Mouse (Mus musculus) forebrain, embryonic 15.5 days (tissue): ENCODE results near the gene Gpr153. TPM values are rescaled to one million over a fixed set of nuclear protein-coding genes. Genes with fewer than 3 reads are reported as not detected.

Experiments
- ATAC-seq: fragments of 200-750 bp; cut with Nextera tagmentation; replicated peaks from 2 replicates; pipeline ENCODE4 v1.8.0; 2017; ENCODE audit warnings: mild to moderate bottlenecking, moderate TSS enrichment, moderate library complexity
- H3K27ac ChIP-seq: fragments of 300-500 bp; sonication (generic); replicated peaks from 2 replicates; pipeline ENCODE4 v1.5.1; 2015; ENCODE audit warnings: mild to moderate bottlenecking, inconsistent platforms
- H3K27me3 ChIP-seq: fragments of 300-500 bp; sonication (generic); 2 replicates; pipeline ENCODE4 v1.6.1; 2015; ENCODE audit warnings: inconsistent platforms
- H3K36me3 ChIP-seq: fragments of 300-500 bp; sonication (generic); 2 replicates; pipeline ENCODE4 v1.6.1; 2015; ENCODE audit warnings: mild to moderate bottlenecking, inconsistent platforms
- H3K4me1 ChIP-seq: fragments of 300-500 bp; sonication (generic); 2 replicates; pipeline ENCODE4 v1.6.1; 2015; ENCODE audit warnings: inconsistent platforms
- H3K4me2 ChIP-seq: fragments of 300-500 bp; sonication (generic); replicated peaks from 2 replicates; pipeline ENCODE4 v1.6.1; 2015; ENCODE audit warnings: mild to moderate bottlenecking, inconsistent platforms
- H3K4me3 ChIP-seq: fragments of 300-500 bp; sonication (generic); 2 replicates; pipeline ENCODE4 v1.5.1; 2015; ENCODE audit warnings: mild to moderate bottlenecking, inconsistent platforms
- H3K9ac ChIP-seq: fragments of 300-500 bp; sonication (generic); replicated peaks from 2 replicates; pipeline ENCODE4 v1.6.1; 2015; ENCODE audit warnings: mild to moderate bottlenecking, inconsistent platforms
- H3K9me3 ChIP-seq: fragments of 300-500 bp; sonication (generic); 2 replicates; pipeline ENCODE4 v1.6.1; 2016; ENCODE audit warnings: inconsistent platforms
- WGBS: fragments of 180-500 bp; shearing (Covaris S2); methylation state at CpG from one replicate; pipeline ENCODE4 v1.1.7; 2015; ENCODE audit warnings: mixed read lengths; 5-methylcytosine and 5-hydroxymethylcytosine counted together
- polyA plus RNA-seq: library from polyadenylated mRNA; unstranded; fragments of >200 nt; fragmentation: Nextera tagmentation; extraction: Ambion mirVana; gene quantifications from 2 replicates; pipeline ENCODE4 v1.2.1, GENCODE M21; 2015

Gpr153 gene
- polyA plus RNA-seq, 1 experiment from 2014 or later: 6.3 TPM

DNA sequence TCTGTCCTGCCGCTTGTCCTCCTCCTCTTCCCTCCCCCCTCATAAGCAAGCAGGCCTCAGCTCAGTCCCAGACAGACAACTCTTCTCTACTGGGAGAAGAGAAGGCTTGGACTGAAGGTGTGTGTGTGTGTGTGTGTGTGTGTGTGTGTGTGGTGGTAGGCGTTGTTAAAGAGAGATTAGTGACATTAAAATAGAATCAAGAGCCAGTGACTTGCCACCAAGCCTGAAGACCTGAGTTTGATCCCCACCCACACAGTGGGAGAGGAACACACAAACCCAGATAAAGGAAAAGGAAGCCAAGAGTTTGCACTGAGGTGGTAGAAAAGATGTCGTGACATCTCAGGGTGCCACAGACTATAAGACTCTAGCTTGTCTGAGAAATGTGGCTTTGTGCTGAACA is 26.8 kb upstream of the Gpr153 start:
- Histone ChIP-seq H3K27ac (no peak overlapping the region; the same call in 1 of the 2 replicates), H3K4me1 (0 out of 2 replicates have a peak, but pooled peaks cover 13% of the 10 kb centered on the region), H3K9me3 (no peaks in the 10 kb centered on the region), H3K9ac (no peak overlapping the region), H3K36me3 (no peaks in the 10 kb centered on the region), H3K27me3 (no peaks in the 10 kb centered on the region), H3K4me3 (no peak overlapping the region), H3K4me2 (no peak overlapping the region)
- no peak for ATAC-seq
- 81% methylated on average over 3 of the region's 3 CpGs for WGBS

DNA sequence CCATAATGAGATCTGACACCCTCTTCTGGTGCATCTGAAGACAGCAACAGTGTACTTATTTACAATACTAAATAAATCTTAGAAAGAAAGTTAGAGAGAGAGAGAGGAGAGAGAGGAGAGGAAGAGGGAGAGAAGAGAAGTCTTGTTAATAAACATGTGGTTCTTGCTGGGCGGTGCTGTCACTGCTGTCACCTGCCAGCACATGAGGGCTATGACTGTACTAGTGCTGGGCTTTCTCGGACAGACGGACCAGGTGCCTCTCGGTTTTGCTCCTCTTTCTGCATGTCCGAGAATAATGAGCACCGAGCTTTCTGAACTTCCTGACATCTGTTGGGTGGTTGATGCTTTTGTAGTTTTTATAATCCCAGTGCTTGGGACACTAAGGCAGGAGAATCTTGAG is 23.4 kb upstream of the Gpr153 start:
- no peak for ATAC-seq

DNA sequence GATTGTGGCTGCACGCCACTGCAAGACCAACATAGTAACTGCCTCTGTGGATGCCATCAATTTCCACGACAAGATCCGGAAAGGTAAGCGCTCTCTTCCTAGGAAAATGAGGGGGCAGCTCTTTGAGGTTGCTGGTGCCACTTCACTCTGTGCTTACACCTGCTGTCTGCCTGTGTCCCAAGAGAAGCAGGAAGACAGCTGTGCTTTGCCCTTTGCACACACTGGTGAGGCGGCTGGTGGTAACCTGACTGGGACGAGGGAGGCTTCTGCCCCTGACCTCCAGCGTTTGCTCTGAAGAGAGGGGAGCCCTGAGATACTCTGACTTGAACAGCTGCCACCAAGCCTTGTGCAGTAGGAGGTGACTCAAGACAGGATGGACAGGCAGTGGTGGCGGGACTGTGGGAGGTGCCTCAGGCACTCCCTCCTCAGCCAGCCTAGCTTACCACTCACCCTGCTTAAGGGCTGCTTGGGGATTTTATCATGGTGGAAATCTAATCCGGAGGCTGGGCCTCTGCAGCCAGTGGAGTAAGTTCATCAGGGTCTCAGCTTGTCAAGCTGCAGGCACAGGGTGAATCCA is 20.8 kb upstream of the Gpr153 start:
- H3K36me3 ChIP-seq: no peaks in the 10 kb centered on the region
- H3K4me3 ChIP-seq: no peak overlapping the region
- H3K4me1 ChIP-seq: peaks cover 16% of the 10 kb centered on the region
- no peak overlapping the region for H3K9ac ChIP-seq
- no peak overlapping the region for H3K27ac ChIP-seq
- 89% methylated on average over 9 of the region's 9 CpGs for WGBS
- no peaks in the 10 kb centered on the region for H3K9me3 ChIP-seq
- ATAC-seq: no peak
- H3K4me2 ChIP-seq: no peak overlapping the region
- H3K27me3 ChIP-seq: no peaks in the 10 kb centered on the region

More for the DNA sequence above, 23.4 kb upstream of the Gpr153 start:
- Histone ChIP-seq H3K9ac (no peak overlapping the region), H3K9me3 (no peaks in the 10 kb centered on the region), H3K4me2 (no peak overlapping the region), H3K27ac (no peak overlapping the region), H3K4me3 (no peak overlapping the region), H3K36me3 (no peaks in the 10 kb centered on the region), H3K27me3 (no peaks in the 10 kb centered on the region), H3K4me1 (0 out of 2 replicates have a peak, but pooled peaks cover 5% of the 10 kb centered on the region)
- 87% methylated on average over 6 of the region's 6 CpGs for WGBS

DNA sequence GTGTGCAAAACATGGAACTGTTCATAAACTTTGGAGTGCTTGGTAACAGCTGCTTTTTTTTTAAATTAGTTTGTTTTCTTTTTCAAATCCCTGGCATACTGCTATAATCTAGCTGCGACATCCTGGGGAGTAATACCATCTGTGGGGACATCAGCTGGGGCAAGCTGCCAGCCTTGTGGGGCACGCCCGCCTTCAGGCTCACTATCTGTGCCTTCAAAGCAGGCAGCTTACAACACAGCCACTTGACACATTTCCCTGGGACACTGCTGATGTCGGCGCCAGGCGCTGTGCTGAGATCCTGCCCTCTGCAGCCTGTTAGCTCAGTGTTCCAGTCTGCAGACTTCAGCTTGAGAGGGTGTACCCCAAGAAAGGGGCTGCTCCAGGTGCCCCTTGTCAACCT is 17.0 kb upstream of the Gpr153 start:
- 41% methylated on average over 6 of the region's 6 CpGs for WGBS
- no peaks in the 10 kb centered on the region for H3K9me3 ChIP-seq
- H3K4me2 ChIP-seq: no peak overlapping the region
- no peaks in the 10 kb centered on the region for H3K36me3 ChIP-seq
- ATAC-seq: peak; percentile 57
- no peak overlapping the region for H3K9ac ChIP-seq
- peaks cover 16% of the 10 kb centered on the region for H3K4me1 ChIP-seq
- H3K27ac ChIP-seq: no peak overlapping the region
- H3K4me3 ChIP-seq: no peak overlapping the region
- no peaks in the 10 kb centered on the region for H3K27me3 ChIP-seq

DNA sequence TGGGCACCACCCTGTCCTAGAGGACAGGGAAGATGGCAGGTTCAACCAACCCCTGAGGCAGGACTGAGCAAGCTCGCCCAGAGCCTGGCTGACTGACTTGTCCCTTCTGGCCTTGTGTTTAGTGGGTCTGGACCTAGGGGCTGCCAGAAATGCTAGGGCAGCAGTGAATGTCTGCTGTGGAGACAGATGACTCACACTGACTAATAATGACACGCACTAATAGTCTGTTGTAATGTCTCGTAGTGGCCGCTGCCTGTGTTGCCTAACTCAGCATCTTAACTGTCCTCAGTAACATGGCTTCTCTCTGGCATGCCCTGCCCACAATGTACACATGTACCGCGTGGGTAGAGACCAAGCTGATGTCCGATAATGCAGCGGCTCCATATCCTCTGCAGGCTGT is 13.6 kb upstream of the Gpr153 start:
- Histone ChIP-seq H3K4me3 (no peak overlapping the region), H3K27me3 (no peaks in the 10 kb centered on the region), H3K9ac (no peak overlapping the region), H3K27ac (no peak overlapping the region), H3K9me3 (no peaks in the 10 kb centered on the region), H3K36me3 (no peaks in the 10 kb centered on the region), H3K4me2 (no peak overlapping the region), H3K4me1 (peaks cover 17% of the 10 kb centered on the region)
- WGBS: 95% methylated on average over 8 of the region's 8 CpGs
- no peak for ATAC-seq

DNA sequence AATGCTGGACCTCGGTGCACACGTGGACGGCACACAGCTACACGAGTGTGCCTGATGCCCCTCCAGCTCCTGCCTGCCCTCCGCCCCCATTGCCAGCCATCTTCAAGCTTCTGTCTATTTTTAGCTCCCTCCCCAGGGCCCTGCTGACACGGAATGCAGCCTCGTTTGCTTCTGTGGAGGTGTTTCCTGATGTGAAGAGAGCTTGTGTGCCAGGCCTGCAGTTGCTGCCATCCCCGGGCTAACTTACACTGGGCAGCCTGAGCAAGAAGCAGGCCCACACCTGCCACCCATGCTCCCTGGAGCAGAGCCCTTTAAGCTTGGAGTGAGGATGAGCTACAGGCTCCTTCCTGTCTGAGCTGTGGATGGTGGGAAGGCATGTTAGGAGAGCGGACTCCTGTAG is 11.8 kb upstream of the Gpr153 start:
- H3K4me3 ChIP-seq: no peak overlapping the region
- WGBS: 73% methylated on average over 9 of the region's 9 CpGs
- no peaks in the 10 kb centered on the region for H3K9me3 ChIP-seq
- no peak for ATAC-seq
- no peaks in the 10 kb centered on the region for H3K27me3 ChIP-seq
- no peak overlapping the region for H3K27ac ChIP-seq
- no peak overlapping the region for H3K4me2 ChIP-seq
- peaks cover 18% of the 10 kb centered on the region for H3K4me1 ChIP-seq
- H3K9ac ChIP-seq: no peak overlapping the region
- no peaks in the 10 kb centered on the region for H3K36me3 ChIP-seq

DNA sequence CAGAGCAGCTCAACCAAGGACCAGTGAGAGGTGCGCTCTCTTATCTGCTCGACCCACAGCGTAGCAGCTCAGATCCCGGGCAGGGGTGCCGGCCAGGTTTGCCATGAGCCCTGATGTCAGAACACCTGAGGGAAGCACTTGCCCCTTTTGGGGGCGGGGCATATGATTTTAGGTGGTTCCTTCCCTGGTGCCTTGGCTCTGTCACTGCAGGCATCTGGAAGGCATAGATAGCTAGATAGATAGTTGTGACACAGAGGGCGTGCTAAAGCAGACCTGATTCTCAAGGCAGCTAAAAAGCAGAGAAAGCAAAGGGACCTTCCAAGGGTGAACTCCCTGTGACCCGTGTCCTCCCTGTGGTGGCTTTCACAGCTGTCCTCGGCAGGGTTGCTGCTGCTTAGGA is 10.9 kb upstream of the Gpr153 start:
- ATAC-seq: no peak
- Histone ChIP-seq H3K9ac (no peak overlapping the region), H3K27ac (no peak overlapping the region), H3K27me3 (no peaks in the 10 kb centered on the region), H3K4me1 (peaks cover 20% of the 10 kb centered on the region), H3K9me3 (no peaks in the 10 kb centered on the region), H3K4me3 (no peak overlapping the region), H3K4me2 (no peak overlapping the region), H3K36me3 (no peaks in the 10 kb centered on the region)
- 73% methylated on average over 9 of the region's 9 CpGs for WGBS

DNA sequence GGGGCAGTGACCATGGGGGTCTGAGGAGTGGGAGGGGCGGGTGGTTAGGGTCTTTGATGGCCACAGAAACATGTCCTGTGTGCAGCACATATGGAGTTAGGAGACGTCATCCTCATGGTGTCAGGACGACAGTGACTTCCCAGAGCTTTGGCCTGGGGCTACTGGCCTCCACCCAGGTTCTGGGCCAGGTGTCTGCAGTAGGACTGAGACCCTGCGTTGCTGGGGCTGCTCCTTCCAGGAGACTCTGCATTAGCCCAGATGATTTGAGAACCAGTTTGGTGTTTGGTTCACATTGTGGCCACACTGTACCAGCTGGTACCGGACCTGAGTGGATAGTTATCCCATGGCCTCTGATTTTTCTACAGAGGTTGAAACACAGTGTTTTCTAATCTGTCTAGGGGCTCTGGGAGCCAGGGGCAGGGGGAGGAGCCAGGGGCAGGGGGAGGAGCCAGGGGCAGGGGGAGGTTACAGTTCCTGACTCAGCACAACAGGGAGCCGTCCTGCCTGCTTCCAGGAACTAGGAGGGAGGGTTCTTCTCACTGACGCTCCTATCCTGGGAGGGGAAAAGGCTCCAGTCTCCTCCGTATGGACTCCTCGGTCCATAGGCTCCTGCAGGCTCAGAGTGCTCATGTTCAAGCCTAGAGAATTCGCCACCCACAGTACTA is 10.4 kb upstream of the Gpr153 start:
- no peak overlapping the region for H3K9ac ChIP-seq
- 36% methylated on average over 10 of the region's 10 CpGs for WGBS
- H3K4me1 ChIP-seq: peaks cover 21% of the 10 kb centered on the region
- no peak overlapping the region for H3K27ac ChIP-seq
- H3K9me3 ChIP-seq: no peaks in the 10 kb centered on the region
- H3K4me2 ChIP-seq: no peak overlapping the region
- no peak overlapping the region for H3K4me3 ChIP-seq
- no peaks in the 10 kb centered on the region for H3K27me3 ChIP-seq
- H3K36me3 ChIP-seq: no peaks in the 10 kb centered on the region
- no peak for ATAC-seq

DNA sequence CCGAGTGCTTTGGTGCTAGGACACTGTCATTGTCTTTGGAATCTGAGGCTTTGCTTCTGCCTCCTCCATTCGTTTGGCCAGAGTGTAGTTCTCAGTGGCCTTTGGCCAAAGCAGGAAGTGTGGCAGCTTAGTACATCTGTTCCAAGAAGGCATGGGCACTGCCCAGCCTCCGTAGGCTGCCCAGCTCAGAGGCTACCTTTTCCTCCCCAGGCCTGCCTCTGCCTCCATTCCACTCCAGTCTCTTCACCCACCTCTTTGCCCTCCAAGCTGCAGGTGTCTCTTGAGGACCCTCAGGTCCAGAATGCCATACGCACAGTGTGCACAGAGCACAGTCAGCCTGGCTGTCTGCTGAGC is 9.9 kb upstream of the Gpr153 start:
- Histone ChIP-seq H3K27ac (no peak overlapping the region), H3K36me3 (no peaks in the 10 kb centered on the region), H3K27me3 (no peaks in the 10 kb centered on the region), H3K4me2 (no peak overlapping the region), H3K4me1 (peaks cover 21% of the 10 kb centered on the region), H3K4me3 (no peak overlapping the region), H3K9me3 (no peaks in the 10 kb centered on the region), H3K9ac (no peak overlapping the region)
- 52% methylated on average over 4 of the region's 4 CpGs for WGBS
- no peak for ATAC-seq

DNA sequence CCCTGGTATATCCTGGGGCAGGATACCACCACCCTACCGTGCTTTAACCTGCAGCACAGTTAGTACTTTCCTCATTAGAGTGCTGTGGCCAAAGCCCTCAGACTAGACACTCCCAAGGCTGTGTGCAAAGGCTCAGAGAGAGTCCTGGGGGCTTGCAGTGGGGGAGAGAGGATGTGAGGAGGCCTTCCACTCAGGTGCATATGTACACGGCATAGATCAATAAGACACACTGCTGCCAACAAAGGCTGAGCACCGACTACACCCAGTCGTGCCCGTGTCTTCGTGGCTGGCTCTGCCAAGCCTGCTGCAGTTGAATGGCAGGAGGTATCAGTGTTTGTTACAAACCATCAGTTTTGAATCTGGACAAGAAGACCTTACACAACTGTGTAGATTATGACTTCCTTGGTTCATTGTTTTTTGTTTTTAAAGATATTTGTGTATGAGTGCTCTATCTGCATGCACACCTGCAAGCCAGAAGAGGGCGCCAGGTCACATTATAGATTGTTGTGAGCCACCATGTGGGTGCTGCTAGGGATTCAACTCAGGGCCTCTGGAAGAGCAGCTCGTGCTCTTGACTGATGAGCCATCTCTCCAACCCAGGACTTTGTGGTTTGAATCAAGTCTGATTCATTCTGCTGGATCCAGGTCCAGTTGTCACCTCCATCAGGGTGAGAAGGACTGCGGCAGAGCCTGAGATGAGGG is 9.0 kb upstream of the Gpr153 start:
- WGBS: 89% methylated on average over 9 of the region's 9 CpGs
- Histone ChIP-seq H3K4me1 (peaks cover 21% of the 10 kb centered on the region), H3K9me3 (no peaks in the 10 kb centered on the region), H3K36me3 (no peaks in the 10 kb centered on the region), H3K4me2 (no peak overlapping the region), H3K9ac (no peak overlapping the region), H3K4me3 (no peak overlapping the region), H3K27ac (no peak overlapping the region), H3K27me3 (no peaks in the 10 kb centered on the region)
- ATAC-seq: no peak

DNA sequence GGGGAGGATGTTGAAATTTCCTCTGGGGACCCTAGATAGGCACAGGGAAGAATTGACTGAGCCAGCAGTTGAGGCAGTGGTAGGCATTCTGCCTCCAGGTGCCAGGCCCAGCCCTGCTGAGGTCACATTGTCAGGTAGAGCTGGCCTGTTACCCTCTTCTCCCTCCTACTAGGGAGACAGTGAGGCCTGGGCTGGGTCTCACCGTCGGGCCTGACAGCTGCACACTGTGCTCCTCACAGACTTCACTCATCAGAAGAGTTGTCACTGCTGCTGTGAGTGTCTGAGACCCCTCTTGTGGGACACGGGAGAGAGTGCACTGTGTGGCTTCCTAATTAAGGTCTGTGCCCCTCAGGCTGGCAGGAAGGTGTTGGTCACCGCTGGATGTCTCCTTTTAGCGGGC is 8.2 kb upstream of the Gpr153 start:
- Histone ChIP-seq H3K27me3 (no peaks in the 10 kb centered on the region), H3K4me2 (no peak overlapping the region), H3K4me1 (peaks cover 21% of the 10 kb centered on the region), H3K36me3 (no peaks in the 10 kb centered on the region), H3K27ac (0 out of 2 replicates have a peak overlapping the region, but pooled peaks have one; percentile 14), H3K9me3 (no peaks in the 10 kb centered on the region), H3K4me3 (no peak overlapping the region), H3K9ac (no peak overlapping the region)
- no peak for ATAC-seq
- WGBS: 48% methylated on average over 5 of the region's 5 CpGs

DNA sequence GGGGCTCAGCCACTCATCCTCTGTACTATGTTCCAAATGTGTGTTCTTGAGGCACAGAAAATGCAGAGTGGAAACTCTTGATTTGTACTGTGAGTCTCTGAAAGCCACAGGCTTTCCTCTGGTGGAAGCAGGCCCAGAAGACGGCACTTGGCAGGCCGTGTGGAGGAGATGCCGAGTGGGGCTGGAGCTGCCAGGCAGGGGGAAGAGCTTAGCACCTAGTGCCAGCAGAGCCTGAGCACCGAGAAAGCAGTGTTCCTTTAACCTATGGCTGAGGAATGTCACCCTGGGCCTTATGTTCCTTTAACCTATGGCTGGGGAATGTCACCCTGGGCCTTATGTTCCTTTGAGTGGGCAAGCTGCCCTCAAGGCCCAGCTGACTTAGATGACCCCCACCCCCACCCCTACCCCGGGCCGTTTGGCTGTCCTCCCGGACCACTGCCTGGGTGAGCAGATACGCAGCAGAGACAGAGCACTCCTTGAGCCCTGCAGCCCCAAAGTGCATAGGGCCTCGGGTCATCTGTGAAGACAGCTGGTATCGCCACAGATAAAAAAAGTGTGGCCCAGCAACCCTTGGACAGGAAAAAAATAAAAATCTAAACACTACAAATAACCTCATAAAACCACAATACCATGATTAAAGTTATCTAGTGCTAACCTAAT is 7.7 kb upstream of the Gpr153 start:
- no peaks in the 10 kb centered on the region for H3K9me3 ChIP-seq
- 55% methylated on average over 10 of the region's 10 CpGs for WGBS
- no peaks in the 10 kb centered on the region for H3K36me3 ChIP-seq
- H3K4me2 ChIP-seq: no peak overlapping the region
- no peak overlapping the region for H3K9ac ChIP-seq
- peaks cover 21% of the 10 kb centered on the region for H3K4me1 ChIP-seq
- H3K27ac ChIP-seq: 0 out of 2 replicates have a peak overlapping the region, but pooled peaks have one; percentile 14
- H3K27me3 ChIP-seq: no peaks in the 10 kb centered on the region
- no peak overlapping the region for H3K4me3 ChIP-seq
- ATAC-seq: no peak; the same call in 1 of the 2 replicates
